Mouse (Mus musculus) heart, postnatal 0 days (tissue): ENCODE data around the gene Mtfmt. TPM values are rescaled to one million over a fixed set of nuclear protein-coding genes. Genes with fewer than 3 reads are reported as not detected.

Experiments used
- ATAC-seq: fragments of 200-750 bp; cut with Nextera tagmentation; 2 replicates; pipeline ENCODE4 v1.8.0; 2017; ENCODE audit warnings: low read depth, moderate number of reproducible peaks, moderate library complexity; ENCODE audit not compliant: insufficient read depth
- DNase-seq: peaks from one replicate; pipeline ENCODE4 v3.0.0-alpha.2; 2016; ENCODE audit warnings: low spot score
- H3K27ac ChIP-seq: fragments of 300-500 bp; sonication (generic); 2 replicates; pipeline ENCODE4 v1.5.1; 2014; ENCODE audit warnings: low read depth, mild to moderate bottlenecking
- H3K27me3 ChIP-seq: fragments of 300-500 bp; sonication (generic); 2 replicates; pipeline ENCODE4 v1.6.1; 2014; ENCODE audit warnings: low read length, mixed read lengths; ENCODE audit not compliant: control insufficient read depth, insufficient read depth
- H3K36me3 ChIP-seq: fragments of 300-500 bp; sonication (generic); replicated peaks from 2 replicates; pipeline ENCODE4 v1.6.1; 2014; ENCODE audit warnings: low read length, mixed read lengths; ENCODE audit not compliant: control insufficient read depth, insufficient read depth
- H3K4me1 ChIP-seq: fragments of 300-500 bp; sonication (generic); 2 replicates; pipeline ENCODE4 v1.6.1; 2014; ENCODE audit warnings: antibody characterized with exemption; ENCODE audit not compliant: control insufficient read depth, insufficient read depth
- H3K4me2 ChIP-seq: fragments of 300-500 bp; sonication (generic); 2 replicates; pipeline ENCODE4 v1.6.1; 2014; ENCODE audit warnings: low read depth, mild to moderate bottlenecking, low read length, moderate library complexity
- H3K4me3 ChIP-seq: fragments of 300-500 bp; sonication (generic); 2 replicates; pipeline ENCODE4 v1.5.1; 2014; ENCODE audit warnings: low read depth, low read length
- H3K9ac ChIP-seq: fragments of 300-500 bp; sonication (generic); replicated peaks from 2 replicates; pipeline ENCODE4 v1.6.1; 2014; ENCODE audit warnings: low read depth, low read length, mixed read lengths
- H3K9me3 ChIP-seq: fragments of 300-500 bp; sonication (generic); replicated peaks from 2 replicates; pipeline ENCODE4 v1.6.1; 2016; ENCODE audit warnings: low read length; ENCODE audit not compliant: control insufficient read depth
- CTCF ChIP-seq: IDR thresholded peaks from 2 replicates; pipeline ENCODE4 v1.5.1; 2016; ENCODE audit warnings: antibody characterized with exemption, control low read depth, low read depth
- EP300 ChIP-seq: IDR thresholded peaks from 2 replicates; pipeline ENCODE4 v1.6.1; 2016; ENCODE audit warnings: antibody characterized with exemption, low read depth
- WGBS: fragments of 180-500 bp; shearing (Covaris S2); extraction: QIAGEN DNeasy Blood & Tissue Kit; methylation state at CpG from one replicate; pipeline ENCODE4 v1.1.7; 2014; 5-methylcytosine and 5-hydroxymethylcytosine counted together
- polyA plus RNA-seq: library from polyadenylated mRNA; unstranded; fragments of >200 nt; fragmentation: Nextera tagmentation; extraction: Ambion mirVana; gene quantifications from 2 replicates; pipeline ENCODE4 v1.2.1, GENCODE M21; 2015
- total RNA-seq: library from RNA; depleted of rRNA; stranded (reverse); fragments of >200 nt; gene quantifications from 2 replicates; pipeline ENCODE4 v1.2.3, GENCODE M21; 2014; ENCODE audit warnings: low replicate concordance

Gene Mtfmt
- total and polyA plus RNA-seq, 2 experiments from 2014 or later, result 9.1 to 15.9 TPM

DNA sequence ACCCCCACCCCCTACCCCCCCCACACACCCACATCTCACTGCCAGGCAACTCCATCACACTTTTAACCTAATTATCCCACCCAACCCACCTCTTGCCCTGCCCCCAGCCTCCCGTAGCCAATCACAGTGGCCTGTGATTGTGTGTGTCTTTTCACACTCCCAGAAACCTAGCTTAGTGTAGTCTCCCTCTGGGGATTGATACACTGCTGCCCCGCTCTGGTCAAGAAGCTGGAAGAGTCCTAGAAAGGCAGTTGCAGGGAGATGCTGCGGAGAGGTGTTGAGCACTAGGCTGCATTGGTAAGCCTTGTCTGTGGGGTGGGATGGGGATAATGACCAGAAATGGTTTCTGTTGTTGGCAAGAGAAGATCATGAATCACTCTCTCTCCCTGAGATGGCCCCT lies 17.8 kb upstream of the Mtfmt start:
- H3K4me2 ChIP-seq, result no peak overlapping the region
- TF ChIP-seq EP300 (no peak), CTCF (peak; percentile 35)
- H3K27me3 ChIP-seq, result no peaks in the 10 kb centered on the region
- H3K36me3 ChIP-seq, result no peaks in the 10 kb centered on the region
- 36% methylated on average over 3 of the region's 3 CpGs for WGBS
- no peak overlapping the region for H3K9ac ChIP-seq
- H3K4me3 ChIP-seq, result no peak overlapping the region
- no peaks in the 10 kb centered on the region for H3K9me3 ChIP-seq
- H3K27ac ChIP-seq, result no peak overlapping the region
- DNase-seq (no peak), ATAC-seq (peak; percentile 55; the same call in 1 of the 2 replicates)
- no peaks in the 10 kb centered on the region for H3K4me1 ChIP-seq

DNA sequence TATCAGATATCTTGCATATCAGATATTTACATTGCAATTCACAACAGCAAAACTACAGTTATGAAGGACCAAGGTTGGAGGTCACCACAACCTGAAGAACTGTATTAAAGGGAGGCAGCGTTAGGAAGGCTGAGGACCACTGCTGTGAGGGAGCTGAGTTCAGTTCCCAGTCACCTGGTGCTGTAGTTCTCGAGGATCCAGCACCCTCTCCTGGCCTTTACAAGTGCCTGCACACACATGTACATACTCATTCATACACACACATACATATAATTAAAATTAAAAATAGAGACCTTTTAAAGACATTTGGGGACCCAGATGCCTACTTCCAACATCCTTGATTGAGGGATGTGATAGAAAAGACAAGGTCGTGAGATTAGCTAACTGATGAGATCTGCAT lies 15.9 kb upstream of the Mtfmt start:
- DNase-seq (no peak), ATAC-seq (no peak)
- no peak overlapping the region for H3K4me3 ChIP-seq
- no peak overlapping the region for H3K9ac ChIP-seq
- H3K27ac ChIP-seq, result no peak overlapping the region
- H3K9me3 ChIP-seq, result no peaks in the 10 kb centered on the region
- no peak overlapping the region for H3K4me2 ChIP-seq
- WGBS, result 64% methylated on average over 3 of the region's 3 CpGs
- H3K36me3 ChIP-seq, result no peaks in the 10 kb centered on the region
- TF ChIP-seq EP300 (no peak), CTCF (no peak)
- H3K27me3 ChIP-seq, result no peaks in the 10 kb centered on the region
- no peaks in the 10 kb centered on the region for H3K4me1 ChIP-seq

DNA sequence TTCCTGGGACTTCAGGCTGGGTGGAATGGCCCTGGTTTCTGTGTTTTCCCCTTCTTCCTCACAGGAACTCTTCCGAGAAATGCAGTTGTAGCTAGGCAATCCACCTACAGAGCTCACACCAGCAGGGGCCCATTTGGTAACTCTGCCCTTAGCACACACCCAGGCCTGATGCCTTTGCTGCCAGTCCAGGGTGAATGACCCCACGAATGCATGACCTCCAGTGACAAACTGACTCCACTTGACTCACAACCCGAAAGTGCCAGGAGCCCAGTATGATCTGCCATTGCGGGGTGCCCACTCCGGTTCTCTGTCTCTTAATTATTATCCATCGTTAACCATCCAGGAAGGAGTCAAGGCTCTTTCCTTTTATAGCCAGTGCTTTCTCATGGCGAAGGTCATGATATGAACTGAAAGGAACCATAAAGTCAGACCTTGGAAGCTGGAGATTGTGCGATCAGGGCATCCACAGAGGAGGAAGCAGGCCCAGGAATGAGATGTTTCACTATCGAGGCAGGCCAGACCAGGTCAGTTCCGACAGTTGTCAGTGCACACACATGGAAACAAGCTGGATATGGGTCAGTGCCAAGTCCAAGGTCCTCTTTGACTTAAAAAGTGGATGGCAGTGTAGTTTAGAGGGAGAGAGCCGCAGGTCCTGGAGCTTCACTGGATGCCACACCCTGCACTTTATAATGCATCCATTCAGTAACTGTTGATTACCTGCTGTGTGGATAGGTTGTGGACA lies 12.7 kb upstream of the Mtfmt start, which contains the start of gene Slc51b:
Gene Slc51b, minus strand, starts transcription at position 196 of the 742 bp plus-strand sequence.
- no peak within 1 kb of the TSS for H3K27ac ChIP-seq
- H3K4me1 ChIP-seq, result no peaks in the 10 kb centered on the region
- WGBS, result 75% methylated on average over 11 of the region's 11 CpGs
- no peak within 1 kb of the TSS for H3K9ac ChIP-seq
- H3K9me3 ChIP-seq, result no peaks in the 10 kb centered on the region
- no peaks in the 10 kb centered on the region for H3K27me3 ChIP-seq
- no peak within 1 kb of the TSS for H3K4me2 ChIP-seq
- ATAC-seq, result no peak
- TF ChIP-seq CTCF (no peak), EP300 (no peak)
- no peaks in the 10 kb centered on the region for H3K36me3 ChIP-seq
- no peak for DNase-seq
- H3K4me3 ChIP-seq, result no peak within 1 kb of the TSS

DNA sequence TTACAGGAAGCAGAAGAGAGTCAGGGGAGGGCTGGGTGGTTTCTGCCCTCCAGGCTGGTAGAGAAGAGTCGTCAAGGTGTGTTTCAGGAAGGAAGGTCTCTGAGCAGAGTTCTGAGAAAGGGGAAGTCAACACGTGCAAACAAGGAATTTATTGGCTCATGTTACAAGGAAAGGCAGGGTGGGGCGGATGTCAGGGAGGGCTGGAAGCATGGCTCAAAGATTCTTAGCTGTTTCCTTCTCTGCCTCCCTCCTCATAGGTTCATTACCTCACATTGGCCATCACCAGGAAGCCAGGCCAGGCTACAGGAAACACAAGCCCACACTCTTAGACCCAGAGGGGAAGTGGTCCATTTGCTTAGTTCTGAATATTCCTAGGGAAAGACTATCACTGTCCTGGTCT lies 11.2 kb upstream of the Mtfmt start:
- H3K36me3 ChIP-seq, result no peaks in the 10 kb centered on the region
- H3K9ac ChIP-seq, result no peak overlapping the region
- H3K4me1 ChIP-seq, result no peaks in the 10 kb centered on the region
- 12% methylated on average over 3 of the region's 3 CpGs for WGBS
- H3K27ac ChIP-seq, result no peak overlapping the region
- no peaks in the 10 kb centered on the region for H3K9me3 ChIP-seq
- TF ChIP-seq EP300, result no peak
- TF ChIP-seq CTCF, result no peak
- no peak overlapping the region for H3K4me3 ChIP-seq
- ATAC-seq (no peak), DNase-seq (no peak)
- no peaks in the 10 kb centered on the region for H3K27me3 ChIP-seq
- H3K4me2 ChIP-seq, result no peak overlapping the region

DNA sequence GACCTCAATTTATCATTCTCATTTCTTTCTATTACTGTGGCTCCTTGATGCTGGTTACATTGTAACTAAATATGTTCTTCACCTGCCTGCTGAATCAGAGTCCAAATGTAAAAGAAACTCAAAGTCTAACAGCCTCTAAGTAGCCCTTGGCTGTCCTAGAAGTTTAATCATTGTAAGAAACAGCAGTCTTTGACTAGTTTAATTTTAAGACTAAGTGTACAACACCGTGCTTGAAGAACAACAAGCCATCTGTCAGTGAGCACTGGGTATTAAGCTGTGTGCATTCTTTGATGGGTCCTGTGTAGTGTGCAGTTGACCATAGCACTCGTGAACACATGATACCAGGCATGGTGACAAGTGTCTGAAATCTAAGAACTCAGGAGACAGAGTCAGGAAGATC lies 8.1 kb upstream of the Mtfmt start:
- no peak overlapping the region for H3K4me2 ChIP-seq
- H3K36me3 ChIP-seq, result no peaks in the 10 kb centered on the region
- no peaks in the 10 kb centered on the region for H3K4me1 ChIP-seq
- H3K9ac ChIP-seq, result no peak overlapping the region
- no peak for TF ChIP-seq EP300
- TF ChIP-seq CTCF, result no peak
- no peak for DNase-seq
- H3K27me3 ChIP-seq, result no peaks in the 10 kb centered on the region
- no peak overlapping the region for H3K4me3 ChIP-seq
- 69% methylated on average over 2 of the region's 2 CpGs for WGBS
- no peak overlapping the region for H3K27ac ChIP-seq
- H3K9me3 ChIP-seq, result no peaks in the 10 kb centered on the region
- ATAC-seq, result no peak

DNA sequence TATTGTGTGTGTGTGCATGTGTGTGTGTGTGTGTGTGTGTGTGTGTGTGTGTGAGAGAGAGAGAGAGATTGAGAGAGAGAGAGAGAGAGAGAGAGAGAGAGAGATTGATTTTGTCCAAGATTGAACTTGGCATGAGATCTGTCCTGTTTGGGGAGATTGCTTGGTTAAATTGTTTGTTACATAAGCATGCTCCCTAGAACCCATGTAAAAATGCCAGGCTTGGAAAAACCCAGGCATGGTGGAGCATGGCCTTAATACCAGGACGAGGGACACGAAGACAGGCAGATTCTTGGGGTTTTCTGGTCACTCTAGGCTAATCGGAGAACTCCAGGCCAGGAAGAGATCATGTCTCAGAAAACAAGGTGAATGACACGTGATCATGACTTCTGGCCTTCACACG lies 7.6 kb upstream of the Mtfmt start:
- 82% methylated on average over 5 of the region's 5 CpGs for WGBS

More for the DNA sequence above, 7.6 kb upstream of the Mtfmt start:
- ATAC-seq, result no peak
- DNase-seq, result no peak
- H3K4me1 ChIP-seq, result no peaks in the 10 kb centered on the region
- H3K4me3 ChIP-seq, result no peak overlapping the region
- no peak overlapping the region for H3K9ac ChIP-seq
- H3K4me2 ChIP-seq, result no peak overlapping the region
- H3K27ac ChIP-seq, result no peak overlapping the region
- no peaks in the 10 kb centered on the region for H3K9me3 ChIP-seq
- no peaks in the 10 kb centered on the region for H3K36me3 ChIP-seq
- H3K27me3 ChIP-seq, result no peaks in the 10 kb centered on the region
- TF ChIP-seq EP300, result no peak
- no peak for TF ChIP-seq CTCF
